Mouse (Mus musculus): Measurements from ENCODE around the gene Glrx5.
A peak's percentile ranks its signal among the peaks of the same experiment; 100 is the strongest.

DNA sequence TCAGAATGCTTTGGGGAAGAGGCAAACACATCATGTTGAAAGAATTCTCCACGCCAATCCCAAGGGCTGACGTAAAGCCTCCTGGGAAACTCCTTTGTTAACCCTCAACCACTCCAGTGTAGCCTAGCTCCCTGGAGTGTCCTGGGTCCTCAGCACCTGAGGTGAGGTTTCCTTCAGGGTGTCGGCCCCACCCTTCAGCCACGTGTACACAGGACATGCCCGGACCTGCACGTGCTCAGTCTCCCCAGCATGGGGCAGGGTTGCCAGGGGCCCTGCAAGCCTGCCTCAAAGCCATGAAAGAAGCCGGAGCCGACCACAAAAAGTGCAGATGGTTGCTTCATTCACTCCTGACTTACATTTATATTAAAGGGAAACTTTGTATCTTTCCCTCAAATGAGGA is 33.3 kb upstream of the Glrx5 start:
- TF ChIP-seq CTCF (IDR thresholded peaks at IDR 0.05; ENCODE audit: control insufficient read depth, insufficient read depth, insufficient read length) (no peak), USF1 (IDR thresholded peaks at IDR 0.05; ENCODE audit: low read depth) (no peak), MYOD1 (IDR thresholded peaks at IDR 0.05; ENCODE audit: control insufficient read depth, insufficient read length, low read depth) (no peak), MYOG (IDR thresholded peaks at IDR 0.05; ENCODE audit: control insufficient read depth, extremely low read depth, insufficient read length) (no peak), CEBPB (IDR thresholded peaks at IDR 0.05; ENCODE audit: low read depth) (no peak), MAX (IDR thresholded peaks at IDR 0.05) (peak; percentile 51)
